Mouse (Mus musculus) lung, embryonic 16.5 days (tissue): ENCODE measurements around the gene 9530003J23Rik. TPM values are rescaled to one million over a fixed set of nuclear protein-coding genes. Genes with fewer than 3 reads are reported as not detected.
"Not testable (repeated sequence)": the region's sequence is repeated elsewhere in the genome, so short reads cannot be mapped to it uniquely, and the experiment has no call there.

Source experiments
- ATAC-seq: fragments of 200-750 bp; cut with Nextera tagmentation; 2 replicates; pipeline ENCODE4 v1.8.0; 2017; ENCODE audit warnings: low read depth, mild to moderate bottlenecking, moderate library complexity
- H3K27ac ChIP-seq: fragments of 300-500 bp; sonication (generic); 2 replicates; pipeline ENCODE4 v1.5.1; 2014; ENCODE audit warnings: mild to moderate bottlenecking, control low read depth, low read length
- H3K27me3 ChIP-seq: fragments of 300-500 bp; sonication (generic); 2 replicates; pipeline ENCODE4 v1.6.1; 2014; ENCODE audit warnings: low read depth, low read length, mixed read lengths; ENCODE audit not compliant: control insufficient read depth, insufficient read depth
- H3K36me3 ChIP-seq: fragments of 300-500 bp; sonication (generic); 2 replicates; pipeline ENCODE4 v1.6.1; 2014; ENCODE audit warnings: low read length; ENCODE audit not compliant: control insufficient read depth, insufficient read depth
- H3K4me1 ChIP-seq: fragments of 300-500 bp; sonication (generic); replicated peaks from 2 replicates; pipeline ENCODE4 v1.6.1; 2014; ENCODE audit warnings: low read length, mixed read lengths; ENCODE audit not compliant: control insufficient read depth, insufficient read depth
- H3K4me2 ChIP-seq: fragments of 300-500 bp; sonication (generic); 2 replicates; pipeline ENCODE4 v1.6.1; 2014; ENCODE audit warnings: low read depth, low read length, control low read depth
- H3K4me3 ChIP-seq: fragments of 300-500 bp; sonication (generic); 2 replicates; pipeline ENCODE4 v1.5.1; 2014; ENCODE audit warnings: mild to moderate bottlenecking, low read length, control low read depth
- H3K9ac ChIP-seq: fragments of 300-500 bp; sonication (generic); 2 replicates; pipeline ENCODE4 v1.6.1; 2014; ENCODE audit warnings: low read length, control low read depth
- H3K9me3 ChIP-seq: fragments of 300-500 bp; sonication (generic); 2 replicates; pipeline ENCODE4 v1.6.1; 2016; ENCODE audit warnings: low read length; ENCODE audit not compliant: control insufficient read depth
- WGBS: fragments of 180-500 bp; shearing (Covaris S2); extraction: QIAGEN DNeasy Blood & Tissue Kit; methylation state at CpG from one replicate; pipeline ENCODE4 v1.1.7; 2014; 5-methylcytosine and 5-hydroxymethylcytosine counted together
- polyA plus RNA-seq: library from polyadenylated mRNA; unstranded; fragments of >200 nt; fragmentation: Nextera tagmentation; extraction: Ambion mirVana; gene quantifications from 2 replicates; pipeline ENCODE4 v1.2.1, GENCODE M21; 2015

9530003J23Rik gene
- polyA plus RNA-seq, 1 experiment from 2014 or later: 0.20 TPM

DNA sequence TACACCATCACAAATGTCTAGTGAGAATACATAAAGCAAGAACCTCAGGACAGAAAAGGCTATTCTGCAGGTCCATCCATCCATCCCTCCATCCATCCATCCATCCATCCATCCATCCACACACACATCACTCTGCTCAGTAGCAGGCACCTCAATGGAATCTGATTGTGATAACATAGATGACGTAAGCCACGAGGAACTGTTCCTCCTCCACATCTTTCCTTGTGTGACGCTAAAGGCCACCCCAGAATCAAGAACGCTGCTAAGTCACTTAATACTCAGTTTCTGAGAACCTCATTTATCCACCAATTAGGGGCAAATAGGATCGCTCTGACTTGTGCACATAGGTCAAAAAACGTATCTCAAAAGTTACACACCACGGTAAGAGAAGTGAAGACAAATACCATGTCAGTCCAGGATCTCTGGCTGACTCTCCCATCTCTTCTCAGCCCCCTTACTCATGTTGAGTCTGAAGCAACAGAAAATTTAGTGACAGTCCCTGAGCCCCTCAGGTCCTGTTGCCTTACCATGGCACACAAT, 42.9 kb upstream of the 9530003J23Rik start:
- no peaks in the 10 kb centered on the region for H3K9me3 ChIP-seq
- no peak overlapping the region for H3K9ac ChIP-seq
- no peaks in the 10 kb centered on the region for H3K4me1 ChIP-seq
- no peaks in the 10 kb centered on the region for H3K36me3 ChIP-seq
- no peak overlapping the region for H3K4me2 ChIP-seq
- no peak overlapping the region for H3K27ac ChIP-seq
- 63% methylated on average over 7 of the region's 7 CpGs for WGBS
- no peak for ATAC-seq
- no peaks in the 10 kb centered on the region for H3K27me3 ChIP-seq
- no peak overlapping the region for H3K4me3 ChIP-seq

- no peaks in the 10 kb centered on the region for H3K9me3 ChIP-seq
- H3K4me1 ChIP-seq: no peaks in the 10 kb centered on the region
- H3K27ac ChIP-seq: no peak overlapping the region
- whole genome bisulfite sequencing: 52% methylated on average over 1 of the region's 1 CpGs
- H3K27me3 ChIP-seq: no peaks in the 10 kb centered on the region
- H3K4me2 ChIP-seq: no peak overlapping the region
- no peak overlapping the region for H3K9ac ChIP-seq
- no peaks in the 10 kb centered on the region for H3K36me3 ChIP-seq
- no peak for ATAC-seq
- no peak overlapping the region for H3K4me3 ChIP-seq
Measured at GRCm38 (mm10) chr10:117280000-117280399, 41.5 kb upstream of the 9530003J23Rik start.

DNA sequence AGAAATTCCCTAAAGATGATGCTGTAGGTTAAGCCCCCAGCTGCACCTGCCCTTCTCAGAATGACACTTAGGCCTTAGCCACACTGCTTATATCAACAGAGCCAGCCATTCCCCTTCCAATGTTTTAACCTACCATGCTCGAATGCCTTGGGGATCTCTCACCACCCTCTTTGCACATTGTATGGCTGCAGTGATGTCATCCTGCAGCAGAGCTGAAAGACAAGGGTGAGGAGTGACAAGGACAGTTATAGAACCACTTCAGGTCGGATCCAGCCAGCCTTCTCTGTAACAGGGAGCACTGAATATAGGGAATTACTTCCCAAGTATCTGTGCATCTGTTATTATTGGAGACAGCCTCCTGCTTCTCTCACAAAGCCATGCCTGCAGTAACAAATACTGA, 40.0 kb upstream of the 9530003J23Rik start:
- H3K27ac ChIP-seq, H3K4me1 ChIP-seq, H3K27me3 ChIP-seq, ATAC-seq, H3K36me3 ChIP-seq, H3K4me3 ChIP-seq, H3K4me2 ChIP-seq, H3K9me3 ChIP-seq, H3K9ac ChIP-seq: not testable (repeated sequence)
- 41% methylated on average over 2 of the region's 2 CpGs for WGBS

DNA sequence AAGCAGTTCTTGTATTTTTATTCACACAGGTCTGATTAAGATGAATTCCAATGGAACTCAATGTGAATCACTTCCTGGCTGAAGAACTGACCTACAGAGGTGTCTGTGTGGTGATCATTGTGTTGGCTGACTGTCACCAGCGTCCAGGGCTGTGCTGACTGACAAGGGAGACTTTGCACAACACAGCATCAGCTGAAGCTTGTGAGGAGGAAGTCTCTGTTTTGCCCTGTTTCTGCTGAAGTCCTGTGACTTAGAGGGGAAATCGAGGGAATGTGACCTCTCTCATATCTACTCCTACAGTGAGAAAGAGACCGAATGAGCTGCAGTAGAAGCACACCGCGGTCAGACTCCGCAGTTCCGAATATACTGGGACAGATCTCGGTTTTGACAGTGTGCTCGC, 39.3 kb upstream of the 9530003J23Rik start:
- H3K4me3 ChIP-seq, H3K9me3 ChIP-seq, H3K36me3 ChIP-seq, ATAC-seq, H3K4me1 ChIP-seq, H3K4me2 ChIP-seq, H3K27ac ChIP-seq, H3K27me3 ChIP-seq, H3K9ac ChIP-seq: not testable (repeated sequence)
- WGBS: 74% methylated on average over 9 of the region's 9 CpGs

GRCm38 (mm10) chr10:117275681-117276369, 37.3 kb upstream of the 9530003J23Rik start:
- ATAC-seq: no peak
- Histone ChIP-seq H3K9ac (no peak overlapping the region), H3K4me2 (no peak overlapping the region), H3K4me1 (no peaks in the 10 kb centered on the region), H3K27ac (no peak overlapping the region), H3K9me3 (no peaks in the 10 kb centered on the region), H3K4me3 (no peak overlapping the region), H3K36me3 (no peaks in the 10 kb centered on the region), H3K27me3 (no peaks in the 10 kb centered on the region)
- WGBS: 80% methylated on average over 10 of the region's 10 CpGs

- not testable (repeated sequence) for H3K36me3 ChIP-seq, H3K4me3 ChIP-seq, ATAC-seq, H3K9ac ChIP-seq, H3K9me3 ChIP-seq, H3K27ac ChIP-seq, H3K4me1 ChIP-seq, H3K4me2 ChIP-seq, H3K27me3 ChIP-seq
- 65% methylated on average over 2 of the region's 7 CpGs for WGBS
Measured at GRCm38 (mm10) chr10:117274645-117275044, 36.1 kb upstream of the 9530003J23Rik start.

- H3K9ac ChIP-seq: no peak overlapping the region
- H3K9me3 ChIP-seq: no peaks in the 10 kb centered on the region
- no peak overlapping the region for H3K4me3 ChIP-seq
- H3K4me1 ChIP-seq: no peaks in the 10 kb centered on the region
- no peaks in the 10 kb centered on the region for H3K27me3 ChIP-seq
- H3K36me3 ChIP-seq: no peaks in the 10 kb centered on the region
- no peak overlapping the region for H3K4me2 ChIP-seq
- H3K27ac ChIP-seq: no peak overlapping the region
- ATAC-seq: no peak
Measured at GRCm38 (mm10) chr10:117272023-117272422, 33.5 kb upstream of the 9530003J23Rik start.

GRCm38 (mm10) chr10:117259870-117260269, 21.4 kb upstream of the 9530003J23Rik start:
- no peak for ATAC-seq
- H3K9me3 ChIP-seq: no peaks in the 10 kb centered on the region
- H3K27ac ChIP-seq: no peak overlapping the region
- H3K4me2 ChIP-seq: no peak overlapping the region
- H3K9ac ChIP-seq: no peak overlapping the region
- no peak overlapping the region for H3K4me3 ChIP-seq
- no peaks in the 10 kb centered on the region for H3K36me3 ChIP-seq
- H3K4me1 ChIP-seq: no peaks in the 10 kb centered on the region
- H3K27me3 ChIP-seq: no peaks in the 10 kb centered on the region

- 26% methylated on average over 11 of the region's 11 CpGs for whole genome bisulfite sequencing
- Histone ChIP-seq H3K9ac (no peak overlapping the region), H3K4me3 (peak overlapping the region; percentile 16; the same call in 1 of the 2 replicates), H3K9me3 (no peaks in the 10 kb centered on the region), H3K36me3 (no peaks in the 10 kb centered on the region), H3K27ac (peak overlapping the region; percentile 13), H3K4me2 (peak overlapping the region; percentile 39), H3K27me3 (no peaks in the 10 kb centered on the region), H3K4me1 (no peaks in the 10 kb centered on the region)
- ATAC-seq: peak; percentile 91
Measured at GRCm38 (mm10) chr10:117235866-117236265, 2.6 kb downstream of the 9530003J23Rik start.
